Mouse (Mus musculus) C2C12 (cell line): Measurements from ENCODE around the gene Prss35.

ENCODE experiments used
- CEBPB ChIP-seq: IDR thresholded peaks from one replicate; pipeline ENCODE4 v1.6.1; 2011; ENCODE audit warnings: low read depth, mild to moderate bottlenecking, control low read depth, moderate library complexity
- CTCF ChIP-seq: IDR thresholded peaks from one replicate; pipeline ENCODE4 v1.5.1; 2011; ENCODE audit not compliant: control insufficient read depth, insufficient read depth, insufficient read length
- FOSL1 ChIP-seq: IDR thresholded peaks from one replicate; pipeline ENCODE4 v1.8.0; 2011; ENCODE audit warnings: mild to moderate bottlenecking, low read length; ENCODE audit not compliant: poor library complexity, insufficient read depth, severe bottlenecking
- MAX ChIP-seq: IDR thresholded peaks from one replicate; pipeline ENCODE4 v1.6.1; 2011; ENCODE audit warnings: mild to moderate bottlenecking, control low read depth
- MYOD1 ChIP-seq: IDR thresholded peaks from one replicate; pipeline ENCODE4 v1.6.1; 2011; ENCODE audit warnings: low read depth; ENCODE audit not compliant: control insufficient read depth, insufficient read length
- MYOG ChIP-seq: IDR thresholded peaks from one replicate; pipeline ENCODE4 v1.6.1; 2011; ENCODE audit not compliant: control insufficient read depth, insufficient read length; ENCODE audit errors: extremely low read depth
- USF1 ChIP-seq: IDR thresholded peaks from one replicate; pipeline ENCODE4 v1.6.1; 2011; ENCODE audit warnings: low read depth, mild to moderate bottlenecking, control low read depth, moderate library complexity

- no peak for TF ChIP-seq CTCF
- TF ChIP-seq USF1: no peak
- TF ChIP-seq MAX: no peak
- no peak for TF ChIP-seq MYOG
- TF ChIP-seq CEBPB: no peak
- no peak for TF ChIP-seq FOSL1
- TF ChIP-seq MYOD1: no peak
Measured at GRCm38 (mm10) chr9:86781426-86781825, 38.0 kb downstream of the Prss35 start.
